Mouse (Mus musculus): ENCODE results near the gene Olfr1022. TPM values are rescaled to one million over a fixed set of nuclear protein-coding genes. Genes with fewer than 3 reads are reported as not detected.

The Olfr1022 gene
- not detected for total RNA-seq (2021)

GRCm38 (mm10) chr2:85868294-85868693 lies at the start of gene Olfr1022:
Gene Olfr1022 (plus strand): TSS chr2:85868594.
- DNase-seq, result no peak
- intact Hi-C loops (cut with DNase I), result no loop called here

GRCm38 (mm10) chr2:85845383-85845782 lies 23.0 kb upstream of the Olfr1022 start, which contains the start of gene Olfr1019:
Gene Olfr1019 (minus strand): TSS chr2:85845483.
- no peak for DNase-seq
- intact Hi-C loops (cut with DNase I), result no loop called here

GRCm38 (mm10) chr2:85846730-85847129 lies 21.7 kb upstream of the Olfr1022 start, which contains the start of gene Olfr1020:
Gene Olfr1020 (plus strand): TSS chr2:85847030.
- intact Hi-C loops (cut with DNase I), result no loop called here
- no peak for DNase-seq

GRCm38 (mm10) chr2:85885340-85885739 lies 16.9 kb downstream of the Olfr1022 start, which contains the start of gene Olfr1023:
Gene Olfr1023 (plus strand): TSS chr2:85885640.
- DNase-seq, result no peak
- intact Hi-C loops (cut with DNase I), result no loop called here

GRCm38 (mm10) chr2:85904952-85905351 lies 36.6 kb downstream of the Olfr1022 start, which contains the start of gene Olfr1024:
Gene Olfr1024 (minus strand): TSS chr2:85905052.
- intact Hi-C loops (cut with DNase I), result no loop called here
- DNase-seq, result no peak

GRCm38 (mm10) chr2:85913197-85913596 lies 44.8 kb downstream of the Olfr1022 start:
- DNase-seq, result no peak
- intact Hi-C loops (cut with DNase I), result no loop called here

GRCm38 (mm10) chr2:85914893-85915292 lies 46.5 kb downstream of the Olfr1022 start, which contains the start of gene Olfr1025-ps1:
Gene Olfr1025-ps1 (plus strand): TSS chr2:85915193.
- DNase-seq, result no peak
- intact Hi-C loops (cut with DNase I), result no loop called here

Other genes with a start within 250 kb of the Olfr1022 start
- gene Olfr1002, start 217.9 kb upstream of the Olfr1022 start, total RNA-seq (2021), result not detected
- gene Olfr154, start 204.1 kb upstream of the Olfr1022 start, total RNA-seq (2021), result not detected
- not detected for gene Olfr1006, start 189.8 kb upstream of the Olfr1022 start, total RNA-seq (2021)
- gene Olfr1008, start 179.2 kb upstream of the Olfr1022 start, total RNA-seq (2021), result not detected
- gene Olfr1009, start 153.2 kb upstream of the Olfr1022 start, total RNA-seq (2021), result not detected
- not detected for gene Olfr1012, start 105.8 kb upstream of the Olfr1022 start, total RNA-seq (2021)
- gene Olfr1013, start 101.5 kb upstream of the Olfr1022 start, total RNA-seq (2021), result not detected
- not detected for gene Olfr1014, start 95.9 kb upstream of the Olfr1022 start, total RNA-seq (2021)
- gene Olfr1015, start 86.6 kb upstream of the Olfr1022 start, total RNA-seq (2021), result not detected
- gene Olfr1016, start 66.0 kb upstream of the Olfr1022 start, total RNA-seq (2021), result not detected
- gene Olfr1018, start 50.1 kb upstream of the Olfr1022 start, total RNA-seq (2021), result not detected
- not detected for gene Olfr1019, start 23.1 kb upstream of the Olfr1022 start, total RNA-seq (2021)
- gene Olfr1020, start 21.6 kb upstream of the Olfr1022 start, total RNA-seq (2021), result not detected
- not detected for gene Olfr1023, start 17.0 kb downstream of the Olfr1022 start, total RNA-seq (2021)
- gene Olfr1024, start 36.5 kb downstream of the Olfr1022 start, total RNA-seq (2021), result not detected
- not detected for gene Olfr1025-ps1, start 46.6 kb downstream of the Olfr1022 start, total RNA-seq (2021)
- gene Olfr1026, start 53.0 kb downstream of the Olfr1022 start, total RNA-seq (2021), result not detected
- gene Olfr1028, start 81.8 kb downstream of the Olfr1022 start, total RNA-seq (2021), result not detected
- not detected for gene Olfr1029, start 105.3 kb downstream of the Olfr1022 start, total RNA-seq (2021)
- gene Olfr1030, start 110.7 kb downstream of the Olfr1022 start, total RNA-seq (2021), result not detected
- gene Olfr1031, start 121.7 kb downstream of the Olfr1022 start, total RNA-seq (2021), result not detected
- not detected for gene Olfr1032, start 136.9 kb downstream of the Olfr1022 start, total RNA-seq (2021)
- gene Olfr1033, start 152.0 kb downstream of the Olfr1022 start, total RNA-seq (2021), result not detected
- not detected for gene Olfr1034, start 177.3 kb downstream of the Olfr1022 start, total RNA-seq (2021)
- not detected for gene Olfr1036, start 205.4 kb downstream of the Olfr1022 start, total RNA-seq (2021)
- gene Olfr1037, start 218.8 kb downstream of the Olfr1022 start, total RNA-seq (2021), result not detected

Measured in left cerebral cortex, postnatal 4 days (tissue).